Mouse (Mus musculus): Measurements from ENCODE around the gene Krt26. TPM values are rescaled to one million over a fixed set of nuclear protein-coding genes. Genes with fewer than 3 reads are reported as not detected.

The Krt26 gene
- polyA plus RNA-seq, 1 experiment from 2014 or later: not detected

- WGBS: 83% methylated on average over 8 of the region's 8 CpGs
- ATAC-seq (ENCODE audit: insufficient number of reproducible peaks, low FRiP score, low TSS enrichment, low read depth): no peak
- H3K9ac ChIP-seq (ENCODE audit: low read length): no peak overlapping the region
Measured at GRCm38 (mm10) chr11:99361423-99361822, 23.7 kb upstream of the Krt26 start.

DNA sequence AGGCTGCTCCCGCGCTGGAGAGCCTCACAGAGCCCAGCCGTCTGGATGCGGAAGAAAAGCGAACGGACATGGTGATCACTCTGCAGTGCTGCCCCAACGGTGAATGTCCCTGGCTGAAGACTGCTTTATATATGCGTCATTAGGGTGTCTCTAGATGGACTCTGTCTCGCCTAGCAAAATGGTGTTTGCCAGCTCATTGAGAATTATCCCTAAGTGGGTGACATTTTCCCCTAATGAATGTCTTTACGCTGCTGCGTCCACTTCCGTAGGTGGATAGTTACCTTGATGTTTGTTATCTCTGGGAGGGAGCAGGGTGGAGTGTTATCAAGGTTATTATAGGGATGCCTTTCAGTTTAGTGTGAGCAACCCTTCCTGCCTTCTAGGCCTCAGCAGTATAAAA lies 13.2 kb upstream of the Krt26 start, which contains the start of gene Krt27:
TSS of gene Krt27 (minus strand) at position 101 of the 400 bp plus-strand sequence.
- no peaks in the 10 kb centered on the region for H3K9me3 ChIP-seq (ENCODE audit: control insufficient read depth, low read length)

More at GRCm38 (mm10) chr11:99361423-99361822, 23.7 kb upstream of the Krt26 start:
- H3K27me3 ChIP-seq (ENCODE audit: control insufficient read depth, insufficient read depth, low read length): no peaks in the 10 kb centered on the region
- no peak overlapping the region for H3K4me3 ChIP-seq (ENCODE audit: low read depth, low read length)
- no peak overlapping the region for H3K27ac ChIP-seq (replicated peaks; ENCODE audit: low read depth, low read length)
- no peak overlapping the region for H3K4me2 ChIP-seq (ENCODE audit: low read depth, severe bottlenecking)
- H3K4me1 ChIP-seq (ENCODE audit: control insufficient read depth, insufficient read depth, low read length): no peaks in the 10 kb centered on the region
- H3K36me3 ChIP-seq (ENCODE audit: control insufficient read depth, insufficient read depth, low read length): no peaks in the 10 kb centered on the region
- no peak for DNase-seq (ENCODE audit: low spot score)
- no peaks in the 10 kb centered on the region for H3K9me3 ChIP-seq (ENCODE audit: control insufficient read depth, low read length)

DNA sequence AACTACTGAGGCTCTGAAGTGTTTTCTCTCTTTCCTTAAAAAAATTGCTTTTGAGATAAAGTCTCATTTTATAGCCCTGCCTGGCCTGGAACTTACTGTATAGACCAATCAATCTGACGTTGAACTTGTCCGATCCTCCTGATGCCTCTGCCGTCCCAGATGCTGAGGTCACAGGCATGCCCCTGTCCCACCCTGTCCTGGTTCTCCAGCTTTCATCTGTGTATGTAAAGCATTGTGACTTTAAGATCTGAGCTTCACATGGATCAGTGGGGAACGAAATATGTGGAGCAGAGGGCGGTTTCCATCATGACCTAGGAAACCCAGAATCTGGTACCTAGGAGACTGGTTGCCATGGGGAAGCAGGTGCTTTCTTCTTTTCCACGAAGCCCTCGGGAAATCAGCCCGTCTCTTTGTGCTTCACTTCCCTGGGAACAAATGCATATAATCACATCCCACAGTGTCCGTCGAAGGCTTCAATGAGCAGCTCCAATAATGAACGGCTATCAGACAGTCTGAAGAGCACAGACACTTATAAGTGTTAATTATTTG lies 1.6 kb upstream of the Krt26 start:
- Histone ChIP-seq H3K27ac (replicated peaks; ENCODE audit: low read depth, low read length) (no peak overlapping the region), H3K9ac (ENCODE audit: low read length) (no peak overlapping the region), H3K27me3 (ENCODE audit: control insufficient read depth, insufficient read depth, low read length) (no peaks in the 10 kb centered on the region), H3K4me3 (ENCODE audit: low read depth, low read length) (no peak overlapping the region), H3K4me1 (ENCODE audit: control insufficient read depth, insufficient read depth, low read length) (no peaks in the 10 kb centered on the region), H3K4me2 (ENCODE audit: low read depth, severe bottlenecking) (no peak overlapping the region), H3K36me3 (ENCODE audit: control insufficient read depth, insufficient read depth, low read length) (no peaks in the 10 kb centered on the region), H3K9me3 (ENCODE audit: control insufficient read depth, low read length) (no peaks in the 10 kb centered on the region)
- ATAC-seq (ENCODE audit: insufficient number of reproducible peaks, low FRiP score, low TSS enrichment, low read depth) (no peak), DNase-seq (ENCODE audit: low spot score) (no peak)
- 84% methylated on average over 11 of the region's 11 CpGs for WGBS

More for the DNA sequence above, 13.2 kb upstream of the Krt26 start, which contains the start of gene Krt27:
- H3K27ac ChIP-seq (replicated peaks; ENCODE audit: low read depth, low read length): no peak within 1 kb of the TSS
- ATAC-seq (ENCODE audit: insufficient number of reproducible peaks, low FRiP score, low TSS enrichment, low read depth) (no peak), DNase-seq (ENCODE audit: low spot score) (no peak)
- no peaks in the 10 kb centered on the region for H3K36me3 ChIP-seq (ENCODE audit: control insufficient read depth, insufficient read depth, low read length)
- H3K4me1 ChIP-seq (ENCODE audit: control insufficient read depth, insufficient read depth, low read length): no peaks in the 10 kb centered on the region
- H3K4me2 ChIP-seq (ENCODE audit: low read depth, severe bottlenecking): no peak within 1 kb of the TSS
- WGBS: 77% methylated on average over 12 of the region's 12 CpGs
- H3K9ac ChIP-seq (ENCODE audit: low read length): no peak within 1 kb of the TSS
- H3K27me3 ChIP-seq (ENCODE audit: control insufficient read depth, insufficient read depth, low read length): no peaks in the 10 kb centered on the region
- H3K4me3 ChIP-seq (ENCODE audit: low read depth, low read length): no peak within 1 kb of the TSS

DNA sequence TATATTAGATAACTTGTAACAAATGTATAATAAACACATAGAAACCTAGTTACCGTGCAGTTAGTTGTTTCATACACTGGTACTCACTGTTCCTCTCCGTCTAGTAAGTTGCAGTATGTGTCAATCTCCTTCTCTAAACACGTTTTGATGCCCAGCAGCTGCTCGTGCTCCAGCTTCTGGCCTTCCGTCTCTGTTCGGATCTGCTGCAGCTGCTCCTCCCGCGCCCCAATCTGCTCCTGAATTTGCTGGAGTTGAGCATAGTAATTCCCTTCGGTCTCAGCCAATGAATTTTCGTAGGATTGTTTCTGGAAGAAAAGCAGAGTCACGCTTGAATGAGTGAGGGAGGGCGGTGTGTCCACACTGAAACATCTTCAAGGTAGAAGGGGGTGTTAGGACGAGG lies 4.3 kb downstream of the Krt26 start:
- no peaks in the 10 kb centered on the region for H3K4me1 ChIP-seq (ENCODE audit: control insufficient read depth, insufficient read depth, low read length)
- 81% methylated on average over 13 of the region's 13 CpGs for WGBS
- no peak overlapping the region for H3K4me3 ChIP-seq (ENCODE audit: low read depth, low read length)
- H3K4me2 ChIP-seq (ENCODE audit: low read depth, severe bottlenecking): no peak overlapping the region
- H3K9ac ChIP-seq (ENCODE audit: low read length): no peak overlapping the region
- H3K27me3 ChIP-seq (ENCODE audit: control insufficient read depth, insufficient read depth, low read length): no peaks in the 10 kb centered on the region
- ATAC-seq (ENCODE audit: insufficient number of reproducible peaks, low FRiP score, low TSS enrichment, low read depth) (no peak), DNase-seq (ENCODE audit: low spot score) (no peak)
- H3K9me3 ChIP-seq (ENCODE audit: control insufficient read depth, low read length): no peaks in the 10 kb centered on the region
- H3K27ac ChIP-seq (replicated peaks; ENCODE audit: low read depth, low read length): no peak overlapping the region
- no peaks in the 10 kb centered on the region for H3K36me3 ChIP-seq (ENCODE audit: control insufficient read depth, insufficient read depth, low read length)

DNA sequence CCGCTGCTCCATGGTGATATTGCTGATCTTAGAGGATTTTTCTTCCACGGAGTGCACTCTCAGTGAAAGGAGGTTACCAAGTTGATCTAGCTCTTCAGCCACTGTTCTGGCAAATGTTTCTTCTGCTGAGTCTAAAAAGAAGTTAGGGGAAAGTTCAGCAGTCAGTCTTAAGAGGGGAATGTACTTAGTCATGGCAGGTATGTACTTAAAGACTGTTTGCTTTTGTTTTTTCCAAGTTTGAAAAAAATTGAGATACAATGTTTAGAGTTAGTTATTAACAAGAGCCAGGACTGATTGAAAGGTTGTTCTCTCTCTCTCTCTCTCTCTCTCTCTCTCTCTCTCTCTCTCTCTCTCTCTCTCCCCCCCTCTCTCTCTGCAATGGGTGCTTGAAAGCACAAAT lies 8.1 kb downstream of the Krt26 start:
- Histone ChIP-seq H3K4me1 (ENCODE audit: control insufficient read depth, insufficient read depth, low read length) (no peaks in the 10 kb centered on the region), H3K27ac (replicated peaks; ENCODE audit: low read depth, low read length) (no peak overlapping the region), H3K4me2 (ENCODE audit: low read depth, severe bottlenecking) (no peak overlapping the region), H3K36me3 (ENCODE audit: control insufficient read depth, insufficient read depth, low read length) (no peaks in the 10 kb centered on the region), H3K9me3 (ENCODE audit: control insufficient read depth, low read length) (no peaks in the 10 kb centered on the region), H3K4me3 (ENCODE audit: low read depth, low read length) (no peak overlapping the region), H3K27me3 (ENCODE audit: control insufficient read depth, insufficient read depth, low read length) (no peaks in the 10 kb centered on the region), H3K9ac (ENCODE audit: low read length) (no peak overlapping the region)
- DNase-seq (ENCODE audit: low spot score) (no peak), ATAC-seq (ENCODE audit: insufficient number of reproducible peaks, low FRiP score, low TSS enrichment, low read depth) (no peak)
- 76% methylated on average over 2 of the region's 2 CpGs for WGBS

- Histone ChIP-seq H3K36me3 (ENCODE audit: control insufficient read depth, insufficient read depth, low read length) (no peaks in the 10 kb centered on the region), H3K27me3 (ENCODE audit: control insufficient read depth, insufficient read depth, low read length) (no peaks in the 10 kb centered on the region), H3K4me2 (ENCODE audit: low read depth, severe bottlenecking) (no peak within 1 kb of the TSS), H3K9ac (ENCODE audit: low read length) (no peak within 1 kb of the TSS), H3K4me1 (ENCODE audit: control insufficient read depth, insufficient read depth, low read length) (no peaks in the 10 kb centered on the region), H3K27ac (replicated peaks; ENCODE audit: low read depth, low read length) (no peak within 1 kb of the TSS), H3K9me3 (ENCODE audit: control insufficient read depth, low read length) (no peaks in the 10 kb centered on the region), H3K4me3 (ENCODE audit: low read depth, low read length) (no peak within 1 kb of the TSS)
- ATAC-seq (ENCODE audit: insufficient number of reproducible peaks, low FRiP score, low TSS enrichment, low read depth) (no peak), DNase-seq (ENCODE audit: low spot score) (no peak)
- WGBS: 92% methylated on average over 11 of the region's 11 CpGs
Measured at GRCm38 (mm10) chr11:99322851-99323250, 14.9 kb downstream of the Krt26 start, which contains the start of gene Krt25. Krt25 (minus strand) TSS chr11:99322951.

- WGBS: 87% methylated on average over 14 of the region's 14 CpGs
- ATAC-seq (ENCODE audit: insufficient number of reproducible peaks, low FRiP score, low TSS enrichment, low read depth): no peak
- no peak for DNase-seq (ENCODE audit: low spot score)
- H3K27me3 ChIP-seq (ENCODE audit: control insufficient read depth, insufficient read depth, low read length): no peaks in the 10 kb centered on the region
- no peaks in the 10 kb centered on the region for H3K36me3 ChIP-seq (ENCODE audit: control insufficient read depth, insufficient read depth, low read length)
- no peak overlapping the region for H3K27ac ChIP-seq (replicated peaks; ENCODE audit: low read depth, low read length)
- no peak overlapping the region for H3K4me3 ChIP-seq (ENCODE audit: low read depth, low read length)
- no peaks in the 10 kb centered on the region for H3K9me3 ChIP-seq (ENCODE audit: control insufficient read depth, low read length)
- no peak overlapping the region for H3K9ac ChIP-seq (ENCODE audit: low read length)
- H3K4me1 ChIP-seq (ENCODE audit: control insufficient read depth, insufficient read depth, low read length): no peaks in the 10 kb centered on the region
- no peak overlapping the region for H3K4me2 ChIP-seq (ENCODE audit: low read depth, severe bottlenecking)
Measured at GRCm38 (mm10) chr11:99321094-99321493, 16.7 kb downstream of the Krt26 start.

DNA sequence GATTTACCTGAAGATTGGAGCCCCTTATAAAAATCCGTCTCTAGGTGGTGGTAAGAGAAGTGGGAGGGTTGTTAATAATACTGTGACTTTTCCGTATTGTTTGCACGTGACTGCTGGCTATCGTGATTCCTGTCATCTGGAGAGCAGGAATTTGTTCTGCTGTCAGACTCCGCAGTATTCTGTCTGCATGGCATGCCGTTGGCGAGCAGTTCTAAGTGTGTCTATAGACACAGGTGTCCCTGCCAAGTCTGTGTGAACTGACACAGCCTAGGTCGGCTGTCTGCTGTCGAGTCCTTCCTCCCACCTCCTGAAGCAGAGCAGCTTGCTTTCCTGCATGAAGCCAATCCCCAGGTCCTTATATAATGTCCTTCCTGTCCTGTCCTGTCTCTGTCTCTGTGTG lies 18.6 kb downstream of the Krt26 start:
- Histone ChIP-seq H3K36me3 (ENCODE audit: control insufficient read depth, insufficient read depth, low read length) (no peaks in the 10 kb centered on the region), H3K27me3 (ENCODE audit: control insufficient read depth, insufficient read depth, low read length) (no peaks in the 10 kb centered on the region), H3K4me3 (ENCODE audit: low read depth, low read length) (no peak overlapping the region), H3K27ac (replicated peaks; ENCODE audit: low read depth, low read length) (no peak overlapping the region), H3K4me2 (ENCODE audit: low read depth, severe bottlenecking) (no peak overlapping the region), H3K9ac (ENCODE audit: low read length) (no peak overlapping the region), H3K9me3 (ENCODE audit: control insufficient read depth, low read length) (no peaks in the 10 kb centered on the region), H3K4me1 (ENCODE audit: control insufficient read depth, insufficient read depth, low read length) (no peaks in the 10 kb centered on the region)
- ATAC-seq (ENCODE audit: insufficient number of reproducible peaks, low FRiP score, low TSS enrichment, low read depth) (no peak), DNase-seq (ENCODE audit: low spot score) (no peak)
- 78% methylated on average over 9 of the region's 9 CpGs for WGBS

- WGBS: 69% methylated on average over 8 of the region's 8 CpGs
- no peak overlapping the region for H3K9ac ChIP-seq (ENCODE audit: low read length)
- no peak for ATAC-seq (ENCODE audit: insufficient number of reproducible peaks, low FRiP score, low TSS enrichment, low read depth)
Measured at GRCm38 (mm10) chr11:99316543-99316942, 21.2 kb downstream of the Krt26 start.

More at GRCm38 (mm10) chr11:99316543-99316942, 21.2 kb downstream of the Krt26 start:
- Histone ChIP-seq H3K27ac (replicated peaks; ENCODE audit: low read depth, low read length) (no peak overlapping the region), H3K4me3 (ENCODE audit: low read depth, low read length) (no peak overlapping the region), H3K36me3 (ENCODE audit: control insufficient read depth, insufficient read depth, low read length) (no peaks in the 10 kb centered on the region), H3K4me1 (ENCODE audit: control insufficient read depth, insufficient read depth, low read length) (no peaks in the 10 kb centered on the region), H3K27me3 (ENCODE audit: control insufficient read depth, insufficient read depth, low read length) (no peaks in the 10 kb centered on the region), H3K4me2 (ENCODE audit: low read depth, severe bottlenecking) (no peak overlapping the region), H3K9me3 (ENCODE audit: control insufficient read depth, low read length) (no peaks in the 10 kb centered on the region)
- DNase-seq (ENCODE audit: low spot score): no peak
